Mouse (Mus musculus): ENCODE measurements at regions not wholly inside any gene's neighbourhood (a gene's known extent, or its start where the extent isn't known, plus 50 kb on each side); places are given as distances from the start of the nearest gene placed in this dataset.
A peak's percentile ranks its signal among the peaks of the same experiment; 100 is the strongest.

GRCm38 (mm10) chr5:52092273-52092672 lies 98.0 kb downstream of the Dhx15 start:
- no peak for DNase-seq
- no peak overlapping the region for H3K4me3 ChIP-seq (replicated peaks)
- H3K4me1 ChIP-seq (replicated peaks), result no peaks in the 10 kb centered on the region
- ATAC-seq (ENCODE audit: low read depth), result no peak
- no peaks in the 10 kb centered on the region for H3K27me3 ChIP-seq
- no peak overlapping the region for H3K9ac ChIP-seq
- 59% methylated on average over 4 of the region's 4 CpGs for WGBS (ENCODE audit: insufficient replicate concordance)
- no peaks in the 10 kb centered on the region for H3K36me3 ChIP-seq
- no peak overlapping the region for H3K4me2 ChIP-seq
- H3K9me3 ChIP-seq (replicated peaks), result no peaks in the 10 kb centered on the region
- H3K27ac ChIP-seq, result no peak overlapping the region

- peaks cover 3% of the 10 kb centered on the region; the same call in 1 of the 2 replicates for H3K4me1 ChIP-seq (replicated peaks)
- DNase-seq (no peak), ATAC-seq (ENCODE audit: low read depth) (no peak)
- H3K4me3 ChIP-seq (replicated peaks), result no peak overlapping the region
- H3K9me3 ChIP-seq (replicated peaks), result no peaks in the 10 kb centered on the region
- no peaks in the 10 kb centered on the region for H3K27me3 ChIP-seq
- no peaks in the 10 kb centered on the region for H3K36me3 ChIP-seq
- WGBS (ENCODE audit: insufficient replicate concordance), result 71% methylated on average over 10 of the region's 10 CpGs
- no peak overlapping the region for H3K9ac ChIP-seq
- H3K4me2 ChIP-seq, result no peak overlapping the region
- H3K27ac ChIP-seq, result no peak overlapping the region
Measured at GRCm38 (mm10) chr5:52088131-52088530, 102.2 kb downstream of the Dhx15 start.

GRCm38 (mm10) chr5:52086766-52087429 lies 103.4 kb downstream of the Dhx15 start:
- ATAC-seq (ENCODE audit: low read depth) (no peak), DNase-seq (no peak)
- WGBS (ENCODE audit: insufficient replicate concordance), result 34% methylated on average over 7 of the region's 7 CpGs
- Histone ChIP-seq H3K9me3 (replicated peaks) (no peaks in the 10 kb centered on the region), H3K9ac (no peak overlapping the region), H3K36me3 (no peaks in the 10 kb centered on the region), H3K27me3 (no peaks in the 10 kb centered on the region), H3K4me2 (no peak overlapping the region), H3K4me1 (replicated peaks) (peaks cover 3% of the 10 kb centered on the region; the same call in 1 of the 2 replicates), H3K27ac (no peak overlapping the region), H3K4me3 (replicated peaks) (no peak overlapping the region)

GRCm38 (mm10) chr5:52080268-52080667 lies 110.0 kb downstream of the Dhx15 start:
- Histone ChIP-seq H3K4me2 (no peak overlapping the region), H3K36me3 (no peaks in the 10 kb centered on the region), H3K27me3 (no peaks in the 10 kb centered on the region), H3K4me3 (replicated peaks) (no peak overlapping the region), H3K27ac (no peak overlapping the region), H3K4me1 (replicated peaks) (no peaks in the 10 kb centered on the region), H3K9ac (no peak overlapping the region), H3K9me3 (replicated peaks) (no peaks in the 10 kb centered on the region)
- WGBS (ENCODE audit: insufficient replicate concordance), result 53% methylated on average over 4 of the region's 4 CpGs
- ATAC-seq (ENCODE audit: low read depth) (no peak), DNase-seq (no peak)

- Histone ChIP-seq H3K9me3 (replicated peaks) (no peaks in the 10 kb centered on the region), H3K4me1 (replicated peaks) (no peaks in the 10 kb centered on the region), H3K4me3 (replicated peaks) (no peak overlapping the region), H3K36me3 (no peaks in the 10 kb centered on the region), H3K4me2 (no peak overlapping the region), H3K9ac (no peak overlapping the region), H3K27ac (no peak overlapping the region), H3K27me3 (no peaks in the 10 kb centered on the region)
- no peak for DNase-seq
- WGBS (ENCODE audit: insufficient replicate concordance), result 55% methylated on average over 3 of the region's 3 CpGs
- no peak for ATAC-seq (ENCODE audit: low read depth)
Measured at GRCm38 (mm10) chr5:52077696-52078095, 112.6 kb downstream of the Dhx15 start.

GRCm38 (mm10) chr5:52075096-52075495 lies 115.2 kb downstream of the Dhx15 start:
- H3K4me1 ChIP-seq (replicated peaks), result no peaks in the 10 kb centered on the region
- no peak overlapping the region for H3K4me3 ChIP-seq (replicated peaks)
- ATAC-seq (ENCODE audit: low read depth), result no peak
- no peak overlapping the region for H3K4me2 ChIP-seq
- no peak for DNase-seq
- H3K9me3 ChIP-seq (replicated peaks), result no peaks in the 10 kb centered on the region
- no peaks in the 10 kb centered on the region for H3K27me3 ChIP-seq
- no peaks in the 10 kb centered on the region for H3K36me3 ChIP-seq
- no peak overlapping the region for H3K9ac ChIP-seq
- H3K27ac ChIP-seq, result no peak overlapping the region
- 59% methylated on average over 2 of the region's 2 CpGs for WGBS (ENCODE audit: insufficient replicate concordance)

GRCm38 (mm10) chr5:52064804-52065451 lies 125.4 kb downstream of the Dhx15 start:
- WGBS (ENCODE audit: insufficient replicate concordance), result 30% methylated on average over 16 of the region's 16 CpGs
- DNase-seq (peak; percentile 41), ATAC-seq (ENCODE audit: low read depth) (0 out of 2 replicates have a peak, but pooled peaks have one; percentile 29)
- Histone ChIP-seq H3K36me3 (no peaks in the 10 kb centered on the region), H3K27me3 (no peaks in the 10 kb centered on the region), H3K4me1 (replicated peaks) (no peaks in the 10 kb centered on the region), H3K4me3 (replicated peaks) (no peak overlapping the region), H3K9ac (no peak overlapping the region), H3K9me3 (replicated peaks) (no peaks in the 10 kb centered on the region), H3K4me2 (no peak overlapping the region), H3K27ac (no peak overlapping the region)

- Histone ChIP-seq H3K27ac (no peak overlapping the region), H3K27me3 (no peaks in the 10 kb centered on the region), H3K4me1 (replicated peaks) (no peaks in the 10 kb centered on the region), H3K4me2 (no peak overlapping the region), H3K9ac (no peak overlapping the region), H3K9me3 (replicated peaks) (no peaks in the 10 kb centered on the region), H3K36me3 (no peaks in the 10 kb centered on the region), H3K4me3 (replicated peaks) (no peak overlapping the region)
- ATAC-seq (ENCODE audit: low read depth) (no peak), DNase-seq (no peak)
- WGBS (ENCODE audit: insufficient replicate concordance), result 75% methylated on average over 4 of the region's 4 CpGs
Measured at GRCm38 (mm10) chr5:52062214-52062613, 128.1 kb downstream of the Dhx15 start.

- H3K4me2 ChIP-seq, result no peak overlapping the region
- no peaks in the 10 kb centered on the region for H3K27me3 ChIP-seq
- 65% methylated on average over 6 of the region's 6 CpGs for WGBS (ENCODE audit: insufficient replicate concordance)
- no peaks in the 10 kb centered on the region for H3K4me1 ChIP-seq (replicated peaks)
- ATAC-seq (ENCODE audit: low read depth) (no peak), DNase-seq (no peak)
- H3K9ac ChIP-seq, result no peak overlapping the region
- no peaks in the 10 kb centered on the region for H3K36me3 ChIP-seq
- H3K4me3 ChIP-seq (replicated peaks), result no peak overlapping the region
- no peaks in the 10 kb centered on the region for H3K9me3 ChIP-seq (replicated peaks)
- no peak overlapping the region for H3K27ac ChIP-seq
Measured at GRCm38 (mm10) chr5:52061226-52061625, 129.1 kb downstream of the Dhx15 start.

- WGBS (ENCODE audit: insufficient replicate concordance), result 55% methylated on average over 1 of the region's 1 CpGs
- H3K27ac ChIP-seq, result no peak overlapping the region
- H3K9ac ChIP-seq, result no peak overlapping the region
- DNase-seq (no peak), ATAC-seq (ENCODE audit: low read depth) (no peak)
- no peaks in the 10 kb centered on the region for H3K27me3 ChIP-seq
- no peak overlapping the region for H3K4me3 ChIP-seq (replicated peaks)
- no peak overlapping the region for H3K4me2 ChIP-seq
- no peaks in the 10 kb centered on the region for H3K4me1 ChIP-seq (replicated peaks)
- H3K9me3 ChIP-seq (replicated peaks), result no peaks in the 10 kb centered on the region
- H3K36me3 ChIP-seq, result no peaks in the 10 kb centered on the region
Measured at GRCm38 (mm10) chr5:52057261-52057660, 133.1 kb downstream of the Dhx15 start.

- H3K4me3 ChIP-seq (replicated peaks), result no peak overlapping the region
- no peak for DNase-seq
- no peak overlapping the region for H3K9ac ChIP-seq
- no peaks in the 10 kb centered on the region for H3K9me3 ChIP-seq (replicated peaks)
- no peaks in the 10 kb centered on the region for H3K27me3 ChIP-seq
- WGBS (ENCODE audit: insufficient replicate concordance), result 54% methylated on average over 4 of the region's 4 CpGs
- no peaks in the 10 kb centered on the region for H3K4me1 ChIP-seq (replicated peaks)
- H3K27ac ChIP-seq, result no peak overlapping the region
- H3K36me3 ChIP-seq, result no peaks in the 10 kb centered on the region
- ATAC-seq (ENCODE audit: low read depth), result no peak
- no peak overlapping the region for H3K4me2 ChIP-seq
Measured at GRCm38 (mm10) chr5:52052072-52052465, 138.2 kb downstream of the Dhx15 start.

All from liver, embryonic 13.5 days (tissue).